ENCODE assay signal across 13 mouse cellular contexts in genomic region chr5:149331407-149332143, GRCm38 (mm10).
DNase-seq lines count a peak whose midpoint lies in the region; ATAC-seq lines count a peak whose summit lies in the region.
"Had no signal": no experiment of that assay in that cellular context is flagged by ENCODE, and none has a peak within 500 bp of the region (broad histone marks: within the 10 kb centered on the region; RNA-seq: fewer than 3 reads in every experiment).

No protein-coding gene starts in this region.

- peaks cover 22% of the 10 kb centered on the region for H3K4me1 ChIP-seq in heart, embryonic 12.5 days (replicated peaks)
- peaks cover 13% of the 10 kb centered on the region for H3K4me1 ChIP-seq in forebrain, embryonic 12.5 days

- H3K4me3 ChIP-seq in heart, embryonic 12.5 days, result no peak overlapping the region
- no peak overlapping the region for H3K4me3 ChIP-seq in forebrain, embryonic 12.5 days (replicated peaks)
- H3K4me3 ChIP-seq: embryonic facial prominence, embryonic 15.5 days; hindbrain, embryonic 15.5 days had no signal

- no peaks in the 10 kb centered on the region for H3K9me3 ChIP-seq in heart, embryonic 12.5 days (replicated peaks)
- no peaks in the 10 kb centered on the region for H3K9me3 ChIP-seq in forebrain, embryonic 12.5 days
- H3K9me3 ChIP-seq: embryonic facial prominence, embryonic 15.5 days; hindbrain, embryonic 15.5 days had no signal

- H3K27me3 ChIP-seq in heart, embryonic 12.5 days (replicated peaks), result no peaks in the 10 kb centered on the region
- H3K27me3 ChIP-seq in forebrain, embryonic 12.5 days, result no peaks in the 10 kb centered on the region
- H3K27me3 ChIP-seq: embryonic facial prominence, embryonic 15.5 days; hindbrain, embryonic 15.5 days had no signal

- DNase-seq in heart, postnatal 25 days (ENCODE audit: low spot score), result no peak
- DNase-seq in embryo, embryonic 10 days (ENCODE audit: low spot score), result peak; percentile 82
- DNase-seq in forelimb bud, embryonic 11.5 days (ENCODE audit: low read depth, low spot score), result peak; percentile 59
- DNase-seq in kidney, postnatal 25 days, result peak; percentile 48 to 53
- DNase-seq in frontal cortex, postnatal 25 days (ENCODE audit: low spot score in 2 of 2), result no peak
- DNase-seq in lung, postnatal 4 days, result no peak
- DNase-seq: B cell, adult 2 months; layer of hippocampus, postnatal 36 days; thymus, postnatal 4 days had no signal

- intact Hi-C loops in heart, postnatal 25 days (cut with DNase I), result no loop called here

- WGBS in heart, embryonic 12.5 days, result 46% methylated on average over 10 of the region's 10 CpGs
- WGBS in forebrain, embryonic 12.5 days, result 66% methylated on average over 10 of the region's 10 CpGs

- ATAC-seq in heart, embryonic 12.5 days (ENCODE audit: insufficient number of reproducible peaks, low FRiP score), result peak; percentile 29; the same call in 1 of the 2 replicates
- ATAC-seq in forebrain, embryonic 12.5 days (ENCODE audit: low FRiP score), result no peak

- H3K27ac ChIP-seq in heart, embryonic 12.5 days (ENCODE audit: poor library complexity, severe bottlenecking), result peak overlapping the region; percentile 22
- no peak overlapping the region for H3K27ac ChIP-seq in forebrain, embryonic 12.5 days
- H3K27ac ChIP-seq: embryonic facial prominence, embryonic 15.5 days; hindbrain, embryonic 15.5 days had no signal

- H3K9ac ChIP-seq in heart, embryonic 12.5 days, result no peak overlapping the region
- H3K9ac ChIP-seq in forebrain, embryonic 12.5 days, result no peak overlapping the region
- H3K9ac ChIP-seq: embryonic facial prominence, embryonic 15.5 days; hindbrain, embryonic 15.5 days had no signal

- H3K36me3 ChIP-seq in heart, embryonic 12.5 days, result no peaks in the 10 kb centered on the region
- H3K36me3 ChIP-seq in forebrain, embryonic 12.5 days (replicated peaks), result no peaks in the 10 kb centered on the region
- H3K36me3 ChIP-seq: embryonic facial prominence, embryonic 15.5 days; hindbrain, embryonic 15.5 days had no signal

- no peak overlapping the region for H3K4me2 ChIP-seq in heart, embryonic 12.5 days
- no peak overlapping the region for H3K4me2 ChIP-seq in forebrain, embryonic 12.5 days
- H3K4me2 ChIP-seq: embryonic facial prominence, embryonic 15.5 days; hindbrain, embryonic 15.5 days had no signal

Comparison
In these comparisons a context has a peak if more than half of its experiments do, and no peak if none do; other contexts are left out.
1. DNase-seq: peak in embryo, embryonic 10 days (single experiment), forelimb bud, embryonic 11.5 days (single experiment) and kidney, postnatal 25 days (2 of 2); none in heart, postnatal 25 days (single experiment), frontal cortex, postnatal 25 days (0 of 2) and lung, postnatal 4 days (0 of 2).